Mouse (Mus musculus) urinary bladder, postnatal 10 days (tissue): ENCODE measurements around the gene Hhat.

Experiments used
- DNase-seq: peaks from one replicate; pipeline ENCODE4 v3.0.0; 2022; ENCODE audit warnings: low spot score

Hhat gene

GRCm38 (mm10) chr1:192651981-192652605 is 118.9 kb downstream of the Hhat start:
- DNase-seq = no peak

DNA sequence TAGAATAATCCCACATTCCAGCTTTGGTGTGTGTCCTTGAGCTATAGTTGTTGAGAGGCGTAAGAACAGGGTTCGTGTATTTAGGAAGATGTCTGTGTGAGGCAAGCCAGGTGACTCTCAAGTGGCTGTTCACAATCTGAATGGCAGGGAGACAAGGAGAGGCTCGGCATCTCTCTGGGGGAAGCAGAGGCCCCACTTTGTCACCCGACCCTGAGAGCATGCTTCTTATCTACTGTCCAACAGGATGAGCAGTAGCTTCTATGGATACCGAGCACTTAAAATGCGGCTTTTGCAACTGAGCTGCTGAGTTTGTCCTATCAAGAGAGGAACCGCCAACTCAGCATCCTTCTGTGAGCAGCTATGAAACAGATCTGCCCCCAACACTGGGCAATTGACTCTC is 120.4 kb downstream of the Hhat start:
- no peak for DNase-seq

DNA sequence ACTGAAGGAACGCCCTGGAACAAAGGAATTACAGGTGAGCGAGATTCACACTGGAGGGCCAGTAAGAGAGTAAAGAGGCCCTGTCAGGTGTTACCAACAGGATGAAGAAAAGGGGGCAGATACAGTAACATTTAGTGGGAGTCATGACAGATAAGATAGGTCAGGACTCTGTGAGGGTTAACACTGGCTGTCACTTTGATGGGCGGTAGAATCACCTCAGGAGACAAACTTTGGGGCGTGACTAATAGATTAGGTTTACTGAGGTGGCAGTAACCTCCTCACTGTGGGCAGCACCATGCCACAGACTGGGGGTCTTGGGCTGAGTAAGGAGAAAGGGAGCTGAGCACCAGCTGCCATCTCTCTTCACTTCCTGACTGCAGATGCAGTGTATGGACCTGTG is 121.0 kb downstream of the Hhat start:
- no peak for DNase-seq

DNA sequence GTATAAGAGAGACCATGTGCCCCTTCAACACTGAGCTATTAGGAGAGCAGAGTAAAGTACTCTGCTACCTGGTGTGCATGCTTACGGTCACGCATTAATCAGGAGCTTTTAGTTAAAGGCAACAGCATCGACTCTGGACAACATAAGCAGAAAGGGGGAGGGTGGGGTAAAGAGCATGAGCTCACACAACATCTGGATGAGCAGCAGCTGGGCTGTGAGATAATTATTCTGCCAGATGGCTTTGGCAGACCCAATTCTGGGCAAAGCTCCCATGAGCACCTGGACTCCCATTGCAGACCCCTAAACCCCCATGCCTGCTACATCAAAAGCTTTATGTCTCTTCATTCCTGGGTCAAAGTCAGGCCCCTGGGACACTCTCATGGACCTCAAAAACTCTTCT is 121.8 kb downstream of the Hhat start:
- DNase-seq = no peak

DNA sequence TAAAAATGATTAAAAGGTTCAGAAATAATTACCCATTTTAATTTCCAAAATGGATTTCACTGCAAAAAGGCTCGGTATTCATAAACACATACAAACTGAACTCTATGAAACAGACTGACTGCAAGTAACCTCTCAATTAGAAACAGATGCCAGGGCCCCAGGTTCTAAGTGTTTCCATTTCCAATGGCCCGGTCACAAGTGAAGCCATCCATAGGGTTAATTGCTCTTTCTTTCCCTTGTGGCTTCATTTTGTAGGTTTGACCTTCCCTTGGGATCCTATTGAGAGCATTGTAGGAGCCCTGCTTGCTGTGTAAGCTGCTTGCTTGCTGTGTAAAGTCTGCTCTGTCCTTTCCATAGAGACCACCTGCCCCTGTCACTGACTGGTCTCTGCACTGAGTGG is 123.7 kb downstream of the Hhat start:
- no peak for DNase-seq

DNA sequence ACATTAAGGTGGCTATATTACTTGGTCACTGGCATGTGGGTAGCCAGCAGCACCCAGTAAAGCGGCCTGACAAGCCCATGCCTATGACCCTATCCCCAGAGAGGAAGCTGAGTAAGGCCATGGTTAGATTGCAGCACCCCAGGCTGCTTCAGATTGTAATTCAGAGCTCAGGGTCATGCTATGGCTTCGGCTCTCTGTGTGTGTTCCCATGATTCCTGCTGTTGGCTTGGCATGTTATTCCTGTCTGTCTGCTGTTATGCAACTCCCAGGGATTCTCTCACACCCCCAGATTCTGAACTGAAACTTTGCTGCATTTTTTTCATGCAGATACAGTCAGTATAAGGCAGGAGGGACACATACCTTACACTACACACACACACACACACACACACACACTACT is 128.9 kb downstream of the Hhat start:
- DNase-seq = no peak

DNA sequence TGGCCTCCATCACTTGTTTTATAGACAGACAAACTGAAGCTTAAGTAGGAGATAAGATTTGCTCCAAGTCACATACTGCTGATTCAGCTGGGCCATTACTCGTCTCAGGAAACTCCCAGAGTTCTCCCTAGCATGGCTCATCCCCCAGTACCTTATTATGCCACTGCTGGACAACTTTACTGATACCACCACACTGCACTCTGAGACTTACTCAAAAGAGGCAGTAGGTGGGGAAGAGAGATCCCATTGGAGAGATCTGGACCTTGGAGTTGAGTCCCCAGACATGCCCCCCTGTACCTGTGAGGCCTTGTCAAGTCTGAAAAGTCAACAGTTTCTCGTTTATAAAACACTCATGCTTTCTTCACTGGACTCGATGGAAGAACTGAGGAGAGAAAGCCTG is 131.8 kb downstream of the Hhat start:
- DNase-seq = no peak

DNA sequence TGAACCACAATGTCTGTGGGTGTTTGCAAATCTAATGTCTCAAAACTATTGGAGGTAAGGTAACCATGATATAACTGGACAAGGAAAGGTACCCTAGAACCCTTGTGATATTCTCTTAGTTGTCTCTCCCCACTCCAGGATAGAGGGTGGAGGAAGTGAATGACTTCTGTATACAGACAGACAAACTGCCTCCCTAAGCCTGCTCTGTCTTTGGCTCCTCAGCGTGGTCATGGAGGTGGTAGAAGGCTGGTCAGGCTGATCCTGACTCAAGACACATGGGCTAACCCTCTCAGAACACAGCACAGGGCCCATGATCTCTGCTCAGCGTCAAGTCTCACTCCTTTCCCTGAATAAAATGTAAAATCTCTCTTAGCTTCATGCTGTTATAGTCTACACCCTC is 149.2 kb downstream of the Hhat start:
- DNase-seq = no peak

DNA sequence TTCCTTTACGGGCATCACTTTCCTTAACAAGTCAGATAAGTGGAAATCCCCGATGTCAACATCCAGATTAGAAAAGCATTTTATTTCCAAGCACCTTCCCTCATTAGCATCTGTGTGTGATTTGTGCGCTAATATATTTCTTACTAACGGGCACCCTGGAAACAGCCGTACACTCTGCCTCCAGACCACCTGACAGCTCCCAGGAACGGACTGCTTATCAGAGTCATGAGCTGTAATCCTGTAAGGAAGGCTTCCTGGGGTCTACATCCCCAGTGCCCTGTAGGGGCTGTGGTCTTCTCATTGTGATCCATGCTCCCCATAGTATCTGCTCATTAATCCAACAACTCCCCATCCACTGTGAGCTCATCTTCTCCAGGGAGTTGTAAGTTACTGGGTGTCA is 157.8 kb downstream of the Hhat start:
- DNase-seq = no peak

DNA sequence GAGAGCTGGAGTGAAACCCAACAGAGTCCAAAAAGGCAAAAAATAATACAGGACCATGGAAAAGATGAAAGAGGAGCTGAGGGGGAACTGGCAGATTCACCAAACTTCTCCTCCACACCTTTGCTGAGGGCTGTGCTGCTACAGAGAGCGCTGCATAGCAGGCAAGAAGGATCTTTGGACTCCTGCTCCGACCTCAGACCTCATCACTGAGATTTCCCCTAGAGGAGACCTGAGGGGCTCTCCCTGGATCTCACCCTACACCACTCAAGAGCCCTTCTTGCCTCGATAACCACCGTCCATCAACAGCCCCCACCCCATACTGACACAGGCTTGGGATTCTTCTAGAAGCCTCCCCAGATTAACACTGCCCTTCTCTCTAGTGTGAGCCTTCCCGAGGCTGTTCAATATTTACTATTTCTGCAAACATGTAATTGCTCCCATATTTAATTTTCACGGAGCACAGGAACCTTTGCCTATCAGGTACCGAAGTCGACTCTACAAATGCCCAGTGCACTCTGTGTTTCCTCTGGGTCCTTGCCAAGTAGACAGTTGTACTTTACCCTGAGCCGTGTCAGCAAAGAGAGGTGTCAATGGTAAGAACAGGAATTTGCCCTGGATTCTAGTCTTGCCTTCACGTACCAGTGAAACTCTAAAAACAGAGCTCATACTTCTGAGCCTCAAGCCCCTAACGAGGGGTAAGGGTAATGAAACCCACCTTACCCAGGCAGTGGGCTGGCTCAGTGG is 158.9 kb downstream of the Hhat start:
- no peak for DNase-seq

GRCm38 (mm10) chr1:192606876-192607275 is 164.1 kb downstream of the Hhat start:
- no peak for DNase-seq

DNA sequence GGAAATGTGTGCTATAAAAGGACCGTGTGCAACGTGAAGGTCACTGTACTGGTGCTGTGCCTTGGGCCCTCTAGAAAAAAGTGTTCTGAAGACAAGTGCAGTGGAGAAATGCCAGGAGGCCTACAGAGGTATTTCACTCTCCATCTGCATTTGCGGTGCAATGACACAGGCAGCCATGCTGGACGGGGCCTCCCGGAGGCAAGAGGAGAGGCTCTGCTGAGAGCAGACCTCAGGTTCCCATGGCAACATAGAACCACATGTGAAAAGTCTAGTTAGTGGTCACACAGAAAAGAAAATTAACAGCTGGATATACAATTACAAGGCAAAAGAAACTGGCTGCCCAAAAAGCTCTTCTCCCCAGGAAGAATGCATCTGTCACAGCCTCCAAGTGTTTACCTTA is 166.6 kb downstream of the Hhat start:
- no peak for DNase-seq

- no peak for DNase-seq
Measured at GRCm38 (mm10) chr1:192603556-192603955, 167.5 kb downstream of the Hhat start.

- DNase-seq = no peak
Measured at GRCm38 (mm10) chr1:192601206-192601605, 169.8 kb downstream of the Hhat start.

DNA sequence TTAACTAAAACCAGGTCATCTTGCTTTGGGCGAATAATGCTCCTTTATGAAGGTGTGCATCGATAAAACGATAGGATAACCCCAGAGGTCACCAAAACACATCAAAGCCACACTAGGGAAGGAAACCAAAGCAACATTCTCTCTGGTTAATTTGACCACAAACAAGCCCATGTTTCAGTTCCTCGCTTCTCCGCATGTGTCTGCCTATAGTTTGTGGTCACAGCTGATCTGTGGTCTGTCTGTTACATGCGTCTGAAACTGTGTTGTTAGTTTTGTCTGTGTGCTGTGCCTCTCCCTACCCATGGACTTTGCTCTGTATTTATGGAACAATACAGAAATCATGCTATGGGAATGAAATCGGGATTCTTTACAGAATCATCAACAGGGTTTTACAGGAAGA is 171.3 kb downstream of the Hhat start:
- no peak for DNase-seq

GRCm38 (mm10) chr1:192598380-192598779 is 172.6 kb downstream of the Hhat start:
- peak; percentile 29 for DNase-seq

GRCm38 (mm10) chr1:192595426-192595825 is 175.6 kb downstream of the Hhat start:
- no peak for DNase-seq

GRCm38 (mm10) chr1:192593492-192593891 is 177.5 kb downstream of the Hhat start:
- DNase-seq = no peak

DNA sequence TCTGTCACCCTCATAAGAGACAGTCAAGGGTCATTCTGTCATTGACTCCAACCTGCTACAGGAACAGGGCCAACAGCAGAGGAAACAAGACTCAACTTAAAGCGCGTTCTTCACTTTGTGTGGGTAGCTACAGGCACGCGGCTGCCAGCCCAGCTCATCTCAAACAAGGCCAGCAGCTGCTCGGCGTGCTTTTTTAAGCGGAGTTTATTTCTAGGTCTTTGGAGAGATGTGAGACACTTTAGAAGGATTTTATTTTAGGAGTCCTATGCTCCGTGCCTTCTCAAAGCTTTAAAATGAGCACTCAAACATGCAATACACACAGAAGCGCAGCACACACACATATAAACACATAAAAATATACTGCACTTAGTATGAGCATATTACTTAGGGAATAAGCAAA is 183.6 kb downstream of the Hhat start:
- no peak for DNase-seq

- DNase-seq = no peak
Measured at GRCm38 (mm10) chr1:192585289-192585688, 185.7 kb downstream of the Hhat start.

GRCm38 (mm10) chr1:192582921-192583320 is 188.1 kb downstream of the Hhat start:
- no peak for DNase-seq

DNA sequence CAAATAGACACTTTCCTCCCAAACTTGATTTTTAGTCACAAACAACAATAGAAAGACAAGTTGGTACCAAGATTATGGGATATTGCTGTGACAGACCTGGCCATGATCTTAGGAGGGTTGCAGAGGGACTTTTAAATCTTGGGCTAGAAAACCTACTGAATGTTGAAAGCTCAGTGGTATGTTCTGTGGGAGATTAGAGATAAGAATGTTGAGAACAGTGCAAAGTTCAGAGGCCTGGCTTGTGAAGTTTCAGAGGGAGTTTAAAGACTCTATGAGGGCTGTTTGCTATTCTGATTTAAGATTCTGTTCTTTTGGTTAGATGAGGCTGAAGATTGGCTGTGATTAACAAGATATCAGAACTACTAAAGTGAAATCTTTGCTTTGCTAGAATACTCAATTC is 206.3 kb downstream of the Hhat start:
- DNase-seq = no peak

DNA sequence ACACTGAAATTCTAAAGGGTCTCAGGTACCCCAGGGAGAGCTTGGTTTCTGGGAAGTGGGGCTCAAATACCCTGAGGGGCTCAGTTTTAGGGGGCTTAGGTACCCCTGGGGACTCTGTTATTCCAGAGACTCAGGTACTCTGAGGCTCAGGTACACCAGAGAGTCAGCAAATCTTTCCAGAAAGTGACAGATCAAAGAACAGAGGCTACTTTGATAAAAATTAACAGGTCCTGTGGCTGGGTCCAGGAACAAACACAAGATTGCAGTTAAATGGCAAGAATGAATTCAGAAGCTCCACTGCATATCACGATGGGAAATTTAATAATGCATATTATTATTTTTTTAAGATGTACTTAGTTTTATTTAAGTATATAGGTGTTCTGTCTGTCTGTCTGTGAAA is 211.7 kb downstream of the Hhat start:
- no peak for DNase-seq

DNA sequence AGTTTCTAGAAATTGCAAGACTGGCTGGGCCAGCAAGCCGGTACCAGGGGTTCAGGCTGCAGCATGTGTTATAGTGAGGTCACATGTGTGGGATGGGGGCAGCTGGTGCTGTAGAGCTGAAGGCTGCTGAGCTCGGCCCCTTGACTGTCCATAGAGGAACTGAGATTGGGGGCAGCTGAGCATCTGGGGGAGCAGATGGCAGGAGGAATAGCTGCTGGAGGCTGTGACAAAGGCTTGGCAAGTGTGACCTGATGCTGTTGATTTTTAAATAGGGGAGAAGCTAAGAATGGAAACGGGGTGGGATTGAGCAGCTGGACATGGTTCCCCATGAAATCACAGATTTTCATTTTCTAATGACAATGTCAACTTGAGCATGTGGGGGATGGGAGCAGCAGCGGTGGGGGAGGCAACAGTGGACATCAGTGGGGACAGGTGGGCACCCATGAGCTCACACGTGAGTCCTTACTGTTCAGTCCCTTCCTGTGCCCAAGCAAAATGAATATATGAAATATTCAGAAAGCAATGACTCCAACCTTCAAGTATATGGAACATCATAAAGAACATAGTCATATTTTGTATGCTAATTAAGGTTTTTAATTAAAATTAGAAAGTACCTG is 212.9 kb downstream of the Hhat start:
- no peak for DNase-seq
